In the genomic region with DNA sequence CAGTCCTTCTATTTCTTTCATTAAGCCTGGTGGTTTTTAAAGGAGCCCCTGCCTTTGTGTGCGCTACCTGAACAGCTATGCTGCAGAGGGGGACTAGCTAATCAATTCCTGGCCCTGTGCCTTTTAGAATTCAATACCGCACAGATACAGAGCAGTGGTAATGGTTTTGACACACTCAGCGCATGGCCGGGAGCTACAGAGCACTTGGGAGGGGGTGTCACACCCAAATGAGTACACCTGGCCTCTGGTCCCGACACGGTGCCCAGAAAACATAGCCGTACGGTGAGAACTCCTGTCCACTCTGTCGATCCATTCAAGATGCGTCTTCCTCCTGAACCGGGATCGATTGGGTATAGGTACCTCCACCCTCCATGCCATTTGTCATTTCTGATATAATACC, we compare ENCODE assay signal across 13 mouse cellular contexts.
A peak's percentile ranks its signal among the peaks of the same experiment; 100 is the strongest.
DNase-seq lines count a peak whose midpoint lies in the region; ATAC-seq and TF ChIP-seq lines count a peak whose summit lies in the region.
"Had no signal": no experiment of that assay in that cellular context is flagged by ENCODE, and none has a peak within 500 bp of the region (broad histone marks: within the 10 kb centered on the region; RNA-seq: fewer than 3 reads in every experiment).

No protein-coding gene starts in this region.

- H3K36me3 ChIP-seq in kidney, postnatal 0 days (ENCODE audit: insufficient read depth, low read length): no peaks in the 10 kb centered on the region
- H3K36me3 ChIP-seq in hindbrain, embryonic 12.5 days: no peaks in the 10 kb centered on the region
- H3K36me3 ChIP-seq in intestine, embryonic 14.5 days (ENCODE audit: control insufficient read depth, insufficient read depth, low read length): no peaks in the 10 kb centered on the region
- no peaks in the 10 kb centered on the region for H3K36me3 ChIP-seq in neural tube, embryonic 15.5 days
- H3K36me3 ChIP-seq: liver, embryonic 13.5 days had no signal

- no peak; the same call in 1 of the 2 replicates for ATAC-seq in kidney, postnatal 0 days (replicated peaks; ENCODE audit: low FRiP score, low read depth)
- peak; percentile 51 for ATAC-seq in hindbrain, embryonic 12.5 days (ENCODE audit: low FRiP score)
- no peak for ATAC-seq in intestine, embryonic 14.5 days (replicated peaks; ENCODE audit: low FRiP score, low TSS enrichment, low read depth)
- peak; percentile 71 for ATAC-seq in neural tube, embryonic 15.5 days (ENCODE audit: low FRiP score)

- H3K4me2 ChIP-seq in kidney, postnatal 0 days (ENCODE audit: low read length): peak overlapping the region; percentile 52
- no peak overlapping the region for H3K4me2 ChIP-seq in hindbrain, embryonic 12.5 days (replicated peaks)
- peak overlapping the region; percentile 23 for H3K4me2 ChIP-seq in intestine, embryonic 14.5 days (ENCODE audit: low read length)
- H3K4me2 ChIP-seq in neural tube, embryonic 15.5 days: peak overlapping the region; percentile 43
- H3K4me2 ChIP-seq: heart, embryonic 11.5 days; liver, embryonic 13.5 days had no signal

- no peaks in the 10 kb centered on the region for H3K9me3 ChIP-seq in kidney, postnatal 0 days (replicated peaks; ENCODE audit: low read length)
- peaks cover 7% of the 10 kb centered on the region for H3K9me3 ChIP-seq in hindbrain, embryonic 12.5 days (replicated peaks)
- H3K9me3 ChIP-seq in intestine, embryonic 14.5 days (ENCODE audit: control insufficient read depth, low read length): no peaks in the 10 kb centered on the region
- no peaks in the 10 kb centered on the region for H3K9me3 ChIP-seq in neural tube, embryonic 15.5 days (replicated peaks)
- H3K9me3 ChIP-seq: liver, embryonic 13.5 days had no signal

- no peak for DNase-seq in kidney, postnatal 0 days (ENCODE audit: low spot score)
- DNase-seq in kidney, adult 18-20 months: no peak
- no peak for DNase-seq in intestine, embryonic 14.5 days (ENCODE audit: low spot score)
- DNase-seq in embryo, embryonic 9.5 days (ENCODE audit: extremely low spot score): no peak
- DNase-seq in left cerebral cortex, adult 11 months (ENCODE audit: low spot score): no peak
- DNase-seq: adrenal gland, adult 2 months; cerebellum, postnatal 25 days; gastrocnemius, postnatal 10 days; liver, embryonic 13.5 days; thymus, postnatal 36 days had no signal

- WGBS in kidney, postnatal 0 days: 23% methylated on average over 12 of the region's 12 CpGs
- 68% methylated on average over 12 of the region's 12 CpGs for WGBS in hindbrain, embryonic 12.5 days
- WGBS in intestine, embryonic 14.5 days: 54% methylated on average over 12 of the region's 12 CpGs
- 25% methylated on average over 12 of the region's 12 CpGs for WGBS in neural tube, embryonic 15.5 days

- 0 out of 2 replicates have a peak overlapping the region, but pooled peaks have one; percentile 13 for H3K27ac ChIP-seq in kidney, postnatal 0 days
- peak overlapping the region; percentile 67 for H3K27ac ChIP-seq in hindbrain, embryonic 12.5 days
- peak overlapping the region; percentile 57 for H3K27ac ChIP-seq in intestine, embryonic 14.5 days (ENCODE audit: low read depth)
- H3K27ac ChIP-seq in neural tube, embryonic 15.5 days (replicated peaks): peak overlapping the region; percentile 67
- H3K27ac ChIP-seq: liver, embryonic 13.5 days had no signal

- peak overlapping the region; percentile 14; the same call in 1 of the 2 replicates for H3K4me3 ChIP-seq in kidney, postnatal 0 days (replicated peaks; ENCODE audit: low read depth, low read length)
- H3K4me3 ChIP-seq in hindbrain, embryonic 12.5 days: no peak overlapping the region
- no peak overlapping the region for H3K4me3 ChIP-seq in intestine, embryonic 14.5 days (ENCODE audit: low read depth, low read length)
- peak overlapping the region; percentile 13; the same call in 1 of the 2 replicates for H3K4me3 ChIP-seq in neural tube, embryonic 15.5 days (replicated peaks)
- H3K4me3 ChIP-seq: liver, embryonic 13.5 days had no signal

- no peaks in the 10 kb centered on the region for H3K27me3 ChIP-seq in kidney, postnatal 0 days (ENCODE audit: insufficient read depth, low read length)
- H3K27me3 ChIP-seq in hindbrain, embryonic 12.5 days: no peaks in the 10 kb centered on the region
- H3K27me3 ChIP-seq in intestine, embryonic 14.5 days (replicated peaks; ENCODE audit: control insufficient read depth, insufficient read depth, low read length): no peaks in the 10 kb centered on the region
- H3K27me3 ChIP-seq in neural tube, embryonic 15.5 days (replicated peaks): no peaks in the 10 kb centered on the region
- H3K27me3 ChIP-seq: liver, embryonic 13.5 days had no signal

- no peak for TF ChIP-seq CTCF in kidney, postnatal 0 days (IDR thresholded peaks at IDR 0.05; ENCODE audit: low read depth)

- H3K9ac ChIP-seq in kidney, postnatal 0 days (ENCODE audit: low read depth, low read length): no peak overlapping the region
- no peak overlapping the region for H3K9ac ChIP-seq in hindbrain, embryonic 12.5 days
- H3K9ac ChIP-seq in intestine, embryonic 14.5 days (ENCODE audit: low read length): no peak overlapping the region
- peak overlapping the region; percentile 37; the same call in 1 of the 2 replicates for H3K9ac ChIP-seq in neural tube, embryonic 15.5 days (replicated peaks)
- H3K9ac ChIP-seq: liver, embryonic 13.5 days had no signal

- H3K4me1 ChIP-seq in kidney, postnatal 0 days (replicated peaks; ENCODE audit: insufficient read depth, low read length): peaks cover 5% of the 10 kb centered on the region
- peaks cover 17% of the 10 kb centered on the region for H3K4me1 ChIP-seq in hindbrain, embryonic 12.5 days
- H3K4me1 ChIP-seq in intestine, embryonic 14.5 days (replicated peaks; ENCODE audit: control insufficient read depth, insufficient read depth, low read length): 0 out of 2 replicates have a peak, but pooled peaks cover 11% of the 10 kb centered on the region
- H3K4me1 ChIP-seq in neural tube, embryonic 15.5 days: peaks cover 26% of the 10 kb centered on the region
- H3K4me1 ChIP-seq: liver, embryonic 13.5 days had no signal

Comparison
In these comparisons a context has a peak if more than half of its experiments do, and no peak if none do; other contexts are left out.
1. ATAC-seq: peak in hindbrain, embryonic 12.5 days (single experiment) and neural tube, embryonic 15.5 days (single experiment); none in kidney, postnatal 0 days (single experiment) and intestine, embryonic 14.5 days (single experiment).
2. H3K27ac ChIP-seq: peak in every context shown above with its lines; median percentile 67 in hindbrain, embryonic 12.5 days; 67 in neural tube, embryonic 15.5 days; 57 in intestine, embryonic 14.5 days; 13 in kidney, postnatal 0 days.
3. H3K4me3 ChIP-seq: peak in kidney, postnatal 0 days (single experiment) and neural tube, embryonic 15.5 days (single experiment); none in hindbrain, embryonic 12.5 days (single experiment) and intestine, embryonic 14.5 days (single experiment).